Mouse (Mus musculus) ZHBTc4 (cell line): ENCODE measurements around the gene Sgk1.
"Not testable (repeated sequence)": the region's sequence is repeated elsewhere in the genome, so short reads cannot be mapped to it uniquely, and the experiment has no call there.

Experiments
- DNase-seq: peaks from one replicate; pipeline ENCODE4 v3.0.0-alpha.2; 2011; ENCODE audit warnings: low read depth, low spot score

Sgk1 gene

GRCm38 (mm10) chr10:21997550-21998204 is 115.7 kb downstream of the Sgk1 start:
- no peak for DNase-seq

- DNase-seq: peak; percentile 54
Measured at GRCm38 (mm10) chr10:21998503-21999180, 116.7 kb downstream of the Sgk1 start.

GRCm38 (mm10) chr10:22000491-22001306 is 118.7 kb downstream of the Sgk1 start:
- peak; percentile 39 for DNase-seq

- DNase-seq: no peak
Measured at GRCm38 (mm10) chr10:22001621-22002020, 119.6 kb downstream of the Sgk1 start.

- no peak for DNase-seq
Measured at GRCm38 (mm10) chr10:22004763-22005162, 122.8 kb downstream of the Sgk1 start.

GRCm38 (mm10) chr10:22007160-22007801 is 125.3 kb downstream of the Sgk1 start:
- no peak for DNase-seq

- peak; percentile 64 for DNase-seq
Measured at GRCm38 (mm10) chr10:22007802-22008172, 125.8 kb downstream of the Sgk1 start.

- DNase-seq: peak; percentile 90
Measured at GRCm38 (mm10) chr10:22010088-22010818, 128.3 kb downstream of the Sgk1 start.

GRCm38 (mm10) chr10:22017469-22018159 is 135.6 kb downstream of the Sgk1 start:
- DNase-seq: peak; percentile 55

- peak; percentile 16 for DNase-seq
Measured at GRCm38 (mm10) chr10:22018618-22019017, 136.6 kb downstream of the Sgk1 start.

- no peak for DNase-seq
Measured at GRCm38 (mm10) chr10:22034303-22034702, 152.3 kb downstream of the Sgk1 start.

GRCm38 (mm10) chr10:22036256-22036655 is 154.3 kb downstream of the Sgk1 start:
- DNase-seq: not testable (repeated sequence)
